Mouse (Mus musculus): Measurements from ENCODE around the gene Arhgap15. TPM values are rescaled to one million over a fixed set of nuclear protein-coding genes. Genes with fewer than 3 reads are reported as not detected.

Arhgap15 gene
- polyA plus RNA-seq, 1 experiment from 2014 or later = 1.1 TPM

DNA sequence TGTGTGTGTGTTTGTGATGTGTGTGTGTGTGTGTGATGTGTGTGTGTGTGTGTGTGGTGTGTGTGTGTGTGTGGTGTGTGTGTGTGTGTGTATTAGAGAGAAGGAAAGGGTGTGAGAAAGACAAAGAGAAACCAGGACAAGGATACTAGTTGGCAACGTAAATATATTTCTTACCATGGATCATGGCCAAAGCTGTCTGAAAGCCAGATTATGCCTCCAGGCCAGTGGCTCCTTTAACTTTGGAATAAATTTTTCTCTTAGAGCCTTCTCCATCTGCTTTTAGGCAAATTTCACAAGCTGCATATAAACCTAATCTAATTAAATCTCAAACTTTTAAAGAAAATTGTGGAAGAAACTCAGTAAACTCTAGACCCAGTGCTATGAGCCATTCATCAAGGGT, 296.6 kb downstream of the Arhgap15 start:
- Histone ChIP-seq H3K9ac (replicated peaks; ENCODE audit: low read length) (no peak overlapping the region), H3K4me3 (ENCODE audit: low read length) (no peak overlapping the region), H3K4me2 (replicated peaks; ENCODE audit: low read depth, low read length) (no peak overlapping the region), H3K27ac (ENCODE audit: low read length) (no peak overlapping the region), H3K27me3 (ENCODE audit: insufficient read depth, low read length) (no peaks in the 10 kb centered on the region), H3K4me1 (ENCODE audit: insufficient read depth, low read length) (no peaks in the 10 kb centered on the region), H3K36me3 (ENCODE audit: insufficient read depth, low read length) (no peaks in the 10 kb centered on the region), H3K9me3 (ENCODE audit: low read length) (no peaks in the 10 kb centered on the region)
- WGBS = 86% methylated on average over 1 of the region's 1 CpGs
- no peak for ATAC-seq (ENCODE audit: low FRiP score, low TSS enrichment)

GRCm38 (mm10) chr2:44060306-44060705, 311.7 kb downstream of the Arhgap15 start:
- Histone ChIP-seq H3K4me3 (ENCODE audit: low read length) (no peak overlapping the region), H3K36me3 (ENCODE audit: insufficient read depth, low read length) (no peaks in the 10 kb centered on the region), H3K27me3 (ENCODE audit: insufficient read depth, low read length) (no peaks in the 10 kb centered on the region), H3K4me1 (ENCODE audit: insufficient read depth, low read length) (no peaks in the 10 kb centered on the region), H3K9ac (replicated peaks; ENCODE audit: low read length) (no peak overlapping the region), H3K9me3 (ENCODE audit: low read length) (no peaks in the 10 kb centered on the region), H3K27ac (ENCODE audit: low read length) (no peak overlapping the region), H3K4me2 (replicated peaks; ENCODE audit: low read depth, low read length) (no peak overlapping the region)
- no peak for ATAC-seq (ENCODE audit: low FRiP score, low TSS enrichment)
- WGBS = 85% methylated on average over 9 of the region's 9 CpGs

- no peaks in the 10 kb centered on the region for H3K36me3 ChIP-seq (ENCODE audit: insufficient read depth, low read length)
- H3K4me2 ChIP-seq (replicated peaks; ENCODE audit: low read depth, low read length) = no peak overlapping the region
- WGBS = 73% methylated on average over 8 of the region's 8 CpGs
- H3K9me3 ChIP-seq (ENCODE audit: low read length) = no peaks in the 10 kb centered on the region
- no peak overlapping the region for H3K27ac ChIP-seq (ENCODE audit: low read length)
- H3K4me1 ChIP-seq (ENCODE audit: insufficient read depth, low read length) = no peaks in the 10 kb centered on the region
- ATAC-seq (ENCODE audit: low FRiP score, low TSS enrichment) = no peak
- H3K4me3 ChIP-seq (ENCODE audit: low read length) = no peak overlapping the region
- H3K9ac ChIP-seq (replicated peaks; ENCODE audit: low read length) = no peak overlapping the region
- no peaks in the 10 kb centered on the region for H3K27me3 ChIP-seq (ENCODE audit: insufficient read depth, low read length)
Measured at GRCm38 (mm10) chr2:44060716-44061115, 312.1 kb downstream of the Arhgap15 start.

DNA sequence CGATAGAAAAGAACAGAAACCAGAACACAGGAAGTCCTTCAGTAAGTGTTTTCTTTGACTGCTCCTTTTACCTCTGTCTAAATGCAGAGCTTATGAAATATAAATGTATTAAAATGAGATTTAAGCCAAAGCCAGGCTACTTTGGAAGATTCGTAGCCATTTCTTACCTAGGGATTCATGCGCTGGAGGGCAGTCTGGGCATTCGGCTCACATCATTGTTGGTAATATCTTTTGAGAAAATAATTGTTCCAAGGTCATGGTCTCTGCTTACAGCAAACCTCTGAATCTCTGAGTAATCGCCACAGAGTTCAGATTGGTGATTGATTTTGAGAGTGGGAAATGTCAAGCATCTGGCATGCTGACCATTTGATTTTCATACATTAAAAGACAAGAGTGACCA, 316.4 kb downstream of the Arhgap15 start:
- 83% methylated on average over 5 of the region's 5 CpGs for WGBS
- no peaks in the 10 kb centered on the region for H3K9me3 ChIP-seq (ENCODE audit: low read length)
- no peaks in the 10 kb centered on the region for H3K4me1 ChIP-seq (ENCODE audit: insufficient read depth, low read length)

GRCm38 (mm10) chr2:44068151-44068840, 319.7 kb downstream of the Arhgap15 start:
- Histone ChIP-seq H3K27ac (ENCODE audit: low read length) (no peak overlapping the region), H3K9ac (replicated peaks; ENCODE audit: low read length) (no peak overlapping the region), H3K36me3 (ENCODE audit: insufficient read depth, low read length) (no peaks in the 10 kb centered on the region), H3K27me3 (ENCODE audit: insufficient read depth, low read length) (no peaks in the 10 kb centered on the region), H3K4me3 (ENCODE audit: low read length) (no peak overlapping the region), H3K4me1 (ENCODE audit: insufficient read depth, low read length) (no peaks in the 10 kb centered on the region), H3K4me2 (replicated peaks; ENCODE audit: low read depth, low read length) (no peak overlapping the region), H3K9me3 (ENCODE audit: low read length) (no peaks in the 10 kb centered on the region)
- WGBS = 80% methylated on average over 7 of the region's 7 CpGs
- ATAC-seq (ENCODE audit: low FRiP score, low TSS enrichment) = no peak

More for the DNA sequence above, 316.4 kb downstream of the Arhgap15 start:
- Histone ChIP-seq H3K4me3 (ENCODE audit: low read length) (no peak overlapping the region), H3K4me2 (replicated peaks; ENCODE audit: low read depth, low read length) (no peak overlapping the region), H3K36me3 (ENCODE audit: insufficient read depth, low read length) (no peaks in the 10 kb centered on the region), H3K9ac (replicated peaks; ENCODE audit: low read length) (no peak overlapping the region), H3K27ac (ENCODE audit: low read length) (no peak overlapping the region), H3K27me3 (ENCODE audit: insufficient read depth, low read length) (no peaks in the 10 kb centered on the region)
- ATAC-seq (ENCODE audit: low FRiP score, low TSS enrichment) = no peak

- ATAC-seq (ENCODE audit: low FRiP score, low TSS enrichment) = no peak
- no peaks in the 10 kb centered on the region for H3K4me1 ChIP-seq (ENCODE audit: insufficient read depth, low read length)
- H3K27ac ChIP-seq (ENCODE audit: low read length) = no peak overlapping the region
- H3K36me3 ChIP-seq (ENCODE audit: insufficient read depth, low read length) = no peaks in the 10 kb centered on the region
- H3K4me2 ChIP-seq (replicated peaks; ENCODE audit: low read depth, low read length) = no peak overlapping the region
- H3K4me3 ChIP-seq (ENCODE audit: low read length) = no peak overlapping the region
- H3K9me3 ChIP-seq (ENCODE audit: low read length) = no peaks in the 10 kb centered on the region
- H3K9ac ChIP-seq (replicated peaks; ENCODE audit: low read length) = no peak overlapping the region
- no peaks in the 10 kb centered on the region for H3K27me3 ChIP-seq (ENCODE audit: insufficient read depth, low read length)
- WGBS = 76% methylated on average over 2 of the region's 2 CpGs
Measured at GRCm38 (mm10) chr2:44068906-44069305, 320.3 kb downstream of the Arhgap15 start.

GRCm38 (mm10) chr2:44076570-44076969, 327.9 kb downstream of the Arhgap15 start:
- Histone ChIP-seq H3K27me3 (ENCODE audit: insufficient read depth, low read length) (no peaks in the 10 kb centered on the region), H3K9me3 (ENCODE audit: low read length) (no peaks in the 10 kb centered on the region), H3K4me3 (ENCODE audit: low read length) (no peak overlapping the region), H3K9ac (replicated peaks; ENCODE audit: low read length) (no peak overlapping the region), H3K27ac (ENCODE audit: low read length) (no peak overlapping the region), H3K4me1 (ENCODE audit: insufficient read depth, low read length) (no peaks in the 10 kb centered on the region), H3K36me3 (ENCODE audit: insufficient read depth, low read length) (no peaks in the 10 kb centered on the region), H3K4me2 (replicated peaks; ENCODE audit: low read depth, low read length) (no peak overlapping the region)
- no peak for ATAC-seq (ENCODE audit: low FRiP score, low TSS enrichment)

DNA sequence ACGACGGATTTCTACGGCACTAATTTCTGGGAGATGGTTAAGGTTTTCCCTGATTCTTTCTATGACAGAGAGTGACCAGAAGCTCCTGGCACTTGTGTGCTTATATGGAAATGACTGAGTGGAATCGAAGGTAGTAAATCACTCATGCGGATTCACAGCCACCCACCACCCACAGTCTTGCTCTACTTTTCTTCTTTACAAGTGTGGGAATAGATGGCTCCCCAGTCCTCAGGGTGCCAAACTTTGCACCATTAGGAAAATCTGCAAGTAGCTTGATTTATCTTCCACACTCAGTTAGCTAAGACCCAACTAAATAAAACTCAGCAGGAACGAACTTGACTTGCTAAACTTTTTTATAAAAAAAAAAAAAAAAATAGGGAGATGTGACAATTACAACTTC, 331.9 kb downstream of the Arhgap15 start:
- Histone ChIP-seq H3K36me3 (ENCODE audit: insufficient read depth, low read length) (no peaks in the 10 kb centered on the region), H3K4me2 (replicated peaks; ENCODE audit: low read depth, low read length) (no peak overlapping the region), H3K27me3 (ENCODE audit: insufficient read depth, low read length) (no peaks in the 10 kb centered on the region), H3K27ac (ENCODE audit: low read length) (no peak overlapping the region), H3K9ac (replicated peaks; ENCODE audit: low read length) (no peak overlapping the region), H3K4me1 (ENCODE audit: insufficient read depth, low read length) (no peaks in the 10 kb centered on the region), H3K9me3 (ENCODE audit: low read length) (no peaks in the 10 kb centered on the region), H3K4me3 (ENCODE audit: low read length) (no peak overlapping the region)
- WGBS = 76% methylated on average over 6 of the region's 6 CpGs
- no peak for ATAC-seq (ENCODE audit: low FRiP score, low TSS enrichment)

DNA sequence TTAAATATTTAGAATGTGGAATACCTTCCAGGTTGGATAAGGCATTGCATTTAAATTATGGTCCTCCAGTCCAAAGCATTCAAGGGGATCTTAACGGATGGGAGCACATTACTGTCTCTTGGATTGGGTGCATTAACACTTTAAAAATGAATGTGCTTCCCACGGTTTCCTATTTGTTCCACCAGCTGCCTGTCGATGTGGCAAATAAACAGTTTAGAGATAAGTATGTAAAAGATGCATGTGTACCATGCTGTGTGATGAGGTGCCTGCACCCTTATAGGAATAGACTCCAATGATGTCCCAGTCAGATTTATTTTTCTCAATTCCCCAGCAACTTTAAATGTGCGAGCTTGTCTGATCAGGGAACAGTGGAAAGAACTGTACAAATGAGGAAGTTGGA, 332.6 kb downstream of the Arhgap15 start:
- H3K27ac ChIP-seq (ENCODE audit: low read length) = no peak overlapping the region
- no peaks in the 10 kb centered on the region for H3K36me3 ChIP-seq (ENCODE audit: insufficient read depth, low read length)
- no peak overlapping the region for H3K4me3 ChIP-seq (ENCODE audit: low read length)
- no peak for ATAC-seq (ENCODE audit: low FRiP score, low TSS enrichment)
- H3K27me3 ChIP-seq (ENCODE audit: insufficient read depth, low read length) = no peaks in the 10 kb centered on the region
- no peaks in the 10 kb centered on the region for H3K9me3 ChIP-seq (ENCODE audit: low read length)
- 71% methylated on average over 4 of the region's 4 CpGs for WGBS
- H3K4me2 ChIP-seq (replicated peaks; ENCODE audit: low read depth, low read length) = no peak overlapping the region
- H3K9ac ChIP-seq (replicated peaks; ENCODE audit: low read length) = no peak overlapping the region
- H3K4me1 ChIP-seq (ENCODE audit: insufficient read depth, low read length) = no peaks in the 10 kb centered on the region

GRCm38 (mm10) chr2:44084471-44084870, 335.8 kb downstream of the Arhgap15 start:
- no peaks in the 10 kb centered on the region for H3K27me3 ChIP-seq (ENCODE audit: insufficient read depth, low read length)
- WGBS = 61% methylated on average over 2 of the region's 2 CpGs

More at GRCm38 (mm10) chr2:44084471-44084870, 335.8 kb downstream of the Arhgap15 start:
- H3K9me3 ChIP-seq (ENCODE audit: low read length) = no peaks in the 10 kb centered on the region
- no peaks in the 10 kb centered on the region for H3K4me1 ChIP-seq (ENCODE audit: insufficient read depth, low read length)
- H3K36me3 ChIP-seq (ENCODE audit: insufficient read depth, low read length) = no peaks in the 10 kb centered on the region
- no peak overlapping the region for H3K4me3 ChIP-seq (ENCODE audit: low read length)
- no peak overlapping the region for H3K4me2 ChIP-seq (replicated peaks; ENCODE audit: low read depth, low read length)
- H3K27ac ChIP-seq (ENCODE audit: low read length) = no peak overlapping the region
- H3K9ac ChIP-seq (replicated peaks; ENCODE audit: low read length) = no peak overlapping the region
- no peak for ATAC-seq (ENCODE audit: low FRiP score, low TSS enrichment)

All from kidney, embryonic 16.5 days (tissue).